Mouse (Mus musculus): ENCODE measurements around the gene Cplx3. TPM values are rescaled to one million over a fixed set of nuclear protein-coding genes. Genes with fewer than 3 reads are reported as not detected.

The Cplx3 gene
- polyA plus RNA-seq, 1 experiment from 2014 or later, result 0.18 TPM

DNA sequence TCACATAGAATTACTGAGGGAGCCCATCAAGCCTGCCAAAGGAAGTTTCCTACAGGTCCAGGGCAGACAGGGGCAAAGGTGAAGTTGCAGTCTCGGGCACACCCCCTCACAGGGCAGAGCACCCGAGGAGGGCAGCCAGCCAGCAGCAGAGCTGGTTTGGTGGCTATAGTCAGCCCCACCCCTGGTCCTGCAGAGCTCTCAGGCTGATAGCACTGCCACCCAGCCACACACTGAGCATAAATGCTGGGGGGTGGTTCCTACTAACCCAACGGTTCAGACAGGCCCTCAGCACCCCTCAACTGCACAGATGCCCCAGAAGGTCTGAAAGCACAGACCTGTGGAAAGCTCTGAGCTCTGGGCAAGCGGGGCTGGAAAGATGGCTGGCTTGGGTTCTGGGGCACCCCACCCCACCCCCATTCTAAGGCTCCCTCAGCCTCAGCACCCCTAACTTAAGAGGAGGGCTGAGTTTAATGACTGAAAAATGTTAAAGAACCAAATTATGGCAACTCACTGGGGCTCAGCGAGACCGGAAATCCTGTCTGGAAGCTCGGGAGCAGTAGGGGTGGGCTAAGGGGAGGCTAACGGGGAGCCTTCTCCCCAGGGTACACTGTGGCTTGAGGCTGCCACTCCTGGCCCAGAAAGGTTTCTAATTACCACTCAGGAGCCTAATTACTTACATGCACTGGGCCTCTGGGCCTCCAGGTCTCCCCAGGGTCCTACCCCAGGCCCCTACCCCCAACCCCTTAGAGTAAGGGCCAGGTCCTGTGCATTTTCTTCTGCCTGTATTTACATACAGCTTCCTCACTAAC, 32.8 kb upstream of the Cplx3 start:
- DNase-seq (ENCODE audit: low spot score), result no peak

DNA sequence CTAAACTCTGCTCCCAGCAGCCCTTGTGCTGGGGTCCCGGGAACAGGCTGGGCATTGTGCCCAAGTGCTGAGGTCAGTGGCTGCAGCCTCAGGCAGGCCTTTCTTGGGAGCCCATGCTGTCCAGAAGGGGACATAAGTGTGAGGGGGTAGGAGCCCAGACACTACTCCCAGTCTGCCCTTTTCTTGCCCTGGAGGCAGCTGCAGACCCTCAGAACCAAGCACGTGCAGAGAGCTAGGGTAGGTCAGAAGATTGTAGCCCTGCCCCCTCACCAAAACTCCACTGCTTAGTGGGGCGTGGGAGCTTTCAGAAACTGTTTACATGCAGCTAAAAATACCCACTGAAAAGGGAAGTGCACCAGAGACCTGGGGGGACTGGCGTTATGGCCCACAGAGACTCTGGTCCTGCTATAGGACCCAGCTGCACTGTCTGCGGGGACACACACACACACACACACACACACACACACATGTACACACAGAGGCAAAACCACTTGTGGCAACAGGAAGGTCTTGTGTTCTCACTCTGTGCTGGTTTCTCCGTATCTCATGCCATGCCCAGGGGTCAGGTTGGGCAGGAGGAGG, 31.8 kb upstream of the Cplx3 start:
- peak; percentile 43 for DNase-seq (ENCODE audit: low spot score)

DNA sequence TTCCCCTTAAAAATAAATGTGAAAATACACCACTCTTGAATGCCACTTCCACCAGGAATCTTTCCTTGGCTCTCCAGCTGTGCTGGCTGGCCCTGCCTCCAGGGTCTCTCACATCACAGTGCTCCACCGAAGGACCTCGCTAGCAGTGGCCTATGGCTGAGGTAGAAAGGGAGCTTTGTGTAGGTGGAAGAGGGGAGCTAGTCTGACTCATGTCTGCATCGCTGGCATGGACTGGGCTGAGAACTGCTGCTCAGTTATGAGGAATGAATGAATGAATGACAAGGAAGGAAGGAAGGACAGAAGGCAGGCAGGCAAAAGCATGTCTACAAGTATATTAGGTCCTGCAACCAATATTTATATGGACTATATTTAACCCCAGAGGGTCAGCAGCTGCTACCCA, 31.2 kb upstream of the Cplx3 start:
- DNase-seq (ENCODE audit: low spot score), result no peak

GRCm38 (mm10) chr9:57633481-57634024, 27.5 kb upstream of the Cplx3 start:
- peak; percentile 48 for DNase-seq (ENCODE audit: low spot score)

GRCm38 (mm10) chr9:57629118-57629874, 23.2 kb upstream of the Cplx3 start:
- DNase-seq (ENCODE audit: low spot score), result peak; percentile 78

- no peak for DNase-seq (ENCODE audit: low spot score)
These were observed 22.6 kb upstream of the Cplx3 start for GRCm38 (mm10) chr9:57628717-57629116.

- DNase-seq (ENCODE audit: low spot score), result no peak
These were observed 21.8 kb upstream of the Cplx3 start for GRCm38 (mm10) chr9:57627892-57628291.

- DNase-seq (ENCODE audit: low spot score), result no peak
These were observed 21.1 kb upstream of the Cplx3 start for GRCm38 (mm10) chr9:57627191-57627590.

GRCm38 (mm10) chr9:57625674-57626500, 19.8 kb upstream of the Cplx3 start:
- DNase-seq (ENCODE audit: low spot score), result no peak

DNA sequence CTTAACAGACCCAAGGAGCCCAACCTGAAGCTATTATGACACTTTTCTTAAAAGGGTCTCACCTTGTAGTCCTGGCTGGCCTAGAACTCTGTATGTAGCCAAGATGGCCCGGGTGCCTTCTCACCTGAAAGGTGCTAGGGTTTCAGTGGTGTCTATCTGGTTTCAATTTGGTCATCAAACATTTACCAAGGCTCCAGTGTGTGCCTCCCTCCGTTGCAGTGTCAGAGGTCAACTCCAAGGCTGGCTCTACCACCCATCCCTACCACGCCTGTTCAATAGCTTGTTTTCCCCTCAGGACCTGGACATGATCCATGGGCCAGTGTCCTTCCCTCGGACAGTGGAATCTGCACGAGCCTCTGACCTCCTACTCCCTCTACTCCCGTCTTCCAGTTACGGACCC, 18.2 kb upstream of the Cplx3 start:
- no peak for DNase-seq (ENCODE audit: low spot score)

DNA sequence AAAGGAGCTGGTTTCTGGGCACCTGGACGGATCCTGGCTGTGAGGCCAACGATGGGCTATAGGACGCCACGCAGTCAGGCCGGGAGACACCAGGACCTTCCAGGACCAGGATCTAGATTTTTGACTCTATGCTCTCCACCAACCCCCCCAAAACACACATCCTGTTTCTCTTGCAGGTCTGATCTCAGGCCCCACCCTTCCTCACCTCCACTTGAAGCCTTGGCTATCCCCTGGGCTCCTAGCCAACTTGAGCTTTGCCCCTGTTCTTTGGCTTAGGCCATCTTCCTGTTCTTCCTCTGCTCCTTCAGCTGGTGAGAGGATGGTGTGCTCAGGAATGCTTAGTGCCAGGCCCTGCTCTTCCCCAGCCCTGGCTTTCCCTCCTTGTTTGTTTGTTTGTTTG, 14.6 kb upstream of the Cplx3 start, which contains the start of gene Lman1l:
Gene Lman1l, minus strand, starts transcription at position 101 of the 400 bp plus-strand sequence.
- no peak for DNase-seq (ENCODE audit: low spot score)

DNA sequence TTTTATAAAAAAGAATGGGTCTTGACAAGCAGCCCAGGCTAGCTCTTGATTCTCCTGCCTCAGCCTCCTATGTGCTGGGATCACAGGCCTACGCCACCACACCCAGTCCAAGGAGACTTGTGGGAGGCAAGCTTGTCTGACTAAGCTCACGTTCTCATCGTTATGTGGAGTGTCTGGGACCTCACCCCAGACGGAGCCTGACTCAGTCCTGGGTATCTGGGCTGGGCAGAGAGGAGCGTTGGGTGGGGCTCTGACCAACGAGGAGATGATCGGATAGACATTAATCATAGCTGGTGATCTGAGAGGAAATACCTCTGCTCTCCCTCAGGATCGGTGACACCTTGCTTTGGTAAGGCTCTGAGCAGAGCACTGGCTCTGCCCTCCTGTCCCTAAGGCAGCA, 12.8 kb upstream of the Cplx3 start:
- DNase-seq (ENCODE audit: low spot score), result no peak

- peak; percentile 31 for DNase-seq (ENCODE audit: low spot score)
These were observed 11.6 kb upstream of the Cplx3 start for GRCm38 (mm10) chr9:57617556-57618169.

DNA sequence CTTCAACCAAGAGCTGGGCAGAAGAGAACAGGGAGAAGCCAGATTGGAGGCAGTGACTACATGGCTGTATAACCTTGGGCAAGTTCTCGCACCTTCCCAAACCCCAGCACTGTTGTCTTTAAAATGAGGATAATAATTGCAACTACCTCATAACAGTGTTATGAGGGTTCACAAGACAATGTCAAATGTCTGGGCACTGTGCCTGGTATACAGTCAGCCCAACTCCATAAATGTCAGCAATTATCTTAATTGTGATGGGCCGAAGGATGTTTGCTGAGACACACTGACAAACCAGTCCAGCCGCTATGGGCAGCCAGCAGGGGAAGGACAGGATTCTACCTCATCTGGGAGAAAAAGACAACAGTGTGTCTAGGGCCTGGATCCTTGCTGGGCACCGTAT, 8.7 kb upstream of the Cplx3 start:
- no peak for DNase-seq (ENCODE audit: low spot score)

DNA sequence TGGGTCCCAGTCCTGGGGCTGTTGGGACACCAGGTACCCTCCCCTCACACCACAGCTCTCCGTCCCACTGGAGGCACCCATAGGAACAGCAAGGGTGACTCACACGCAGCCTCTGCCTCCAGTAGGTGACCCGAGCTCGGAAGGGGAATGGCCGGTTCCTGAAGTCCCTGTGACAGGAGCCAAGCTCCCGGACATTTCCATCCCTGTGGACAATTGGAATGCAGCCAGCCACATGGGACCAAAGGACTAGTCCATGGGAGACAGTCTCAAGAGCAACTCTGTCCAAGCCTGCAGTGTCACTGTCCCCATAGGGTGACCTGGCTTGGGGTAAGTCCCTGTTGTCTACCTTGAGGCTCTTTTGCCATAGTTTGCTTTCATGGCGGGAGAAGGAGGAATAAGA, 7.9 kb upstream of the Cplx3 start:
- DNase-seq (ENCODE audit: low spot score), result no peak

- DNase-seq (ENCODE audit: low spot score), result no peak
These were observed 6.5 kb upstream of the Cplx3 start for GRCm38 (mm10) chr9:57612587-57612986.

- DNase-seq (ENCODE audit: low spot score), result no peak
These were observed 4.3 kb upstream of the Cplx3 start for GRCm38 (mm10) chr9:57610359-57610826.

DNA sequence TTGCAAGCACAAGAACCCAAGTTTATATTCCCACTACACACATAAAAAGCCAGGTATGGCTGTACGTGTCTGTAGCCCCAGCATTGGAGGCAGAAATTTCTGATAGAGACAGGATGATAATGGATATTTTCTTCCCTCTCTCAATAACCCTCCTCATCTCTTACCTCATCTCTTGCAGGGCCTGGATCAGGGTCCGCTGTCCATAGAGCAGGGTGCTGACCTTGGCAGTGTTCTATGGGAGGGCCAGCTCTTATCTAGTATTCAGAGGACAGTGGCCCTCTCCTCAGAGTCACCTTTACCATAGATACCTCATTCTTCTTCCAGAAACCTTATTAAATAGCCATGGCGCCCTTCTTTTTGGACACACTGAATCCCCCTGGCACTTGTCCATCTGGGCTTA, 3.7 kb upstream of the Cplx3 start:
- DNase-seq (ENCODE audit: low spot score), result no peak

DNA sequence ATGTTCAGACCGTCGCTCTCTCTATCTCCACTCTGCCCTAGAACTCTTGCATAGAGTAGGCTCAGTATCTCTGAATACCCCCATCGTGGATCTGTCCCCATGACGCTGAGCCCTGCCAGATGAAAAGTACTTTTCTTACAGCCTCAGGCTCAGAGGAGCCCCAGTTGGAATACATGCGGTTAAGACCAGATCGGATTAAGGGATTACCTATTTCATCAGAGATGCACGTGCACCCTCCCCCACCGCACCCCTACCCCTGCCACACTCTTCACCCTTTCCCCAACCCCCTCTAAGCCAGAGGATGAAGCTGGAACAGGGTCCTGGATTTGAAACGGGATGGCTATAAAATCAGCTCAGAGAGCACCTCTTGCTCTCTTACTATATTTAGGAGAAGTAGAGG, 578 bp downstream of the Cplx3 start:
- no peak for DNase-seq (ENCODE audit: low spot score)

- DNase-seq (ENCODE audit: low spot score), result no peak
These were observed 1.2 kb downstream of the Cplx3 start for GRCm38 (mm10) chr9:57604875-57605274.

DNA sequence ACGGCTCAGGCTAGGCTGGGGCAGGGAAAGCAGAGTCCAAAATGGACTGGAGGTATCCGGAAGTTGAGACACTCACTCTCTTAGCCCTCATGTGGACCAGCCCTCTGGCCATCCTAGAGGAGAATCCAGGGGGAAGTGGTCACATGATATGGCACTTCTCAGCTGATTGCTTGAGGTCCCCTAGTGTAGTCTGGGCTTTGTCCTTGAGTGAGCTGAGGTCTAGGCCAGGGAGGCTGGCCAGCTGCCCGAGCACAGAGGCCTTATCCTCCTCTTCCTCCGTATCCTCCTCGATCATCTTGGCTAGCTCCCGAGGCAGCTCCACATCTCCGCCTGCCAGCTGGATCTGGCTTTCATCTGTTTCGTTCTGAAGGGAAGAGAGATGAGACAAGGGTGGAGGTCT, 4.0 kb downstream of the Cplx3 start:
- no peak for DNase-seq (ENCODE audit: low spot score)
